Mouse (Mus musculus) lung, postnatal 0 days (tissue): ENCODE data around the gene Tecpr1.

Experiments
- CTCF ChIP-seq: IDR thresholded peaks from 2 replicates; pipeline ENCODE4 v1.5.1; 2016; ENCODE audit warnings: antibody characterized with exemption, mild to moderate bottlenecking
- EP300 ChIP-seq: IDR thresholded peaks from 2 replicates; pipeline ENCODE4 v1.6.1; 2016; ENCODE audit warnings: antibody characterized with exemption, mild to moderate bottlenecking, control low read depth

DNA sequence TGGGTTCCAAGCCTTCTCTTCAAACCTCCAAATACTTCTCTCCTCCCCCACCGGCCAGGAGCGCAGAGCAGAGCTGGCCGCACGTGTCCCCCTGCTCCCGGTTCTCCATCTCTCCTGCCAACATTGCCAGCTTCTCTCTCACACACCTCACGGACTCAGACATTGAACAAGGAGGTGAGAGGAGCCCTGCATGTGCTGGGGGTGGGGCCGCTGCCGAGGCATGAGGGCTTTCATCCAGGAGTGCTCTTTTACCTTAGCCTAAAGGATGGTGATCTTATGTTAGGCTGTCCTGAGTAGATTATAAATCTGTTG is 40.2 kb downstream of the Tecpr1 start:
- TF ChIP-seq CTCF (no peak), EP300 (no peak)
